Mouse (Mus musculus): ENCODE measurements around the gene Arfrp1.

DNA sequence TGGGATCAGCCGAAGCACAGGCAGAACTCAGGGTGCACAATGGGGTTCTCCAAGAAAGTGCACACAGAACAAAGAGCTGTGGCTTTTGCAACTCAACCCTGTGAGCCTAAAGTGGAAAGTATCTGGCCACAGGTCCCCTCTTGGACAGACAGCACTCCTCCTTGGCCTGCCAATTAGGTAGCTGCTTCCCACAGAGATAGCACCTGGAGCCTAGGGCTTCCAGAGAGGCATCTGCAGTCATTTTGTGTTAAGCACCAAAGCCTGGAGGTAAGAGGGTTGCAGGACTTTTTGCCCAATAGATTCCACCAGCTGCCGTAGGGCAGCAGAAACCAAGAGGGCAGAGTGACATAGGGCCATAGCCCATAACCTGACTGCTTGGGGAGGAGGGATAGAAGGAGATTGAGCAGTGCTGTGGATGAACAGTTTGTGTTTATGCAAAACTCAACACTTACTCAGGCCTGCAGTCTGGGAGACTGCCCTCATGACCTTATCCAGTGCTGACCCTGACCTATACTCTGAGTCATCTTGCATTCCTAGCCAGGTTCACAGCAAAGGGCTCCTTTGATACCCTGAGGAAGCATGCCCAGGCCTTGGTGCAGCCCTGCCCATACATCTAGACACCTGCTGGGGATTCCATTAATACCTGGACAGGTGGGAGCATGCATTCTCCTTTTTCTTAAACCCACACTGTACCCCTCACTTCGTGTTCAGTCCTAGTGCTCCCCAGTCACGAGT lies 25.1 kb upstream of the Arfrp1 start:
- TF ChIP-seq POLR2A (IDR thresholded peaks at IDR 0.05; ENCODE audit: insufficient read length, low read depth) (no peak), USF1 (IDR thresholded peaks at IDR 0.05; ENCODE audit: low read depth) (no peak), TCF3 (IDR thresholded peaks at IDR 0.05; ENCODE audit: insufficient read length, low read depth) (no peak), MYOG (IDR thresholded peaks at IDR 0.05; ENCODE audit: control insufficient read depth in 1 of 3, insufficient read depth in 1 of 3, insufficient read length in 2 of 3, low read depth in 2 of 3) (no peak), E2F4 (IDR thresholded peaks at IDR 0.05; ENCODE audit: insufficient read depth) (no peak), MAX (IDR thresholded peaks at IDR 0.05; ENCODE audit: low read depth) (no peak)
